Mouse (Mus musculus) mesoderm, embryonic 11.5 days (tissue): ENCODE data around the gene Tmem178.

Experiments used
- DNase-seq: peaks from one replicate; pipeline ENCODE4 v3.0.0-alpha.2; 2012; ENCODE audit warnings: low read depth, low spot score

Gene Tmem178

GRCm38 (mm10) chr17:81045525-81046150 is 101.2 kb downstream of the Tmem178 start:
- no peak for DNase-seq

GRCm38 (mm10) chr17:81047930-81048564 is 103.6 kb downstream of the Tmem178 start:
- no peak for DNase-seq
